Mouse (Mus musculus) gastrocnemius, postnatal 4 days (tissue): Measurements from ENCODE around the gene Fbxl16. TPM values are rescaled to one million over a fixed set of nuclear protein-coding genes. Genes with fewer than 3 reads are reported as not detected.
"Not testable (repeated sequence)": the region's sequence is repeated elsewhere in the genome, so short reads cannot be mapped to it uniquely, and the experiment has no call there.

Source experiments
- DNase-seq, 2 experiments: peaks; one replicate each; pipeline ENCODE4 v3.0.0; 2021 to 2022; ENCODE audit warnings: low spot score in 2 of 2, mixed read lengths in 2 of 2
- total RNA-seq, 2 experiments: library from RNA; stranded (reverse); gene quantifications; 2 replicates each; pipeline ENCODE4 v1.2.3; 2021

Gene Fbxl16
- total RNA-seq, 2 experiments from 2014 or later, result 1.4 to 2.0 TPM

- no peak for DNase-seq
Observed at GRCm38 (mm10) chr17:25794998-25795397, 13.9 kb upstream of the Fbxl16 start.

- no peak for DNase-seq
Observed at GRCm38 (mm10) chr17:25795609-25796092, 13.2 kb upstream of the Fbxl16 start, which contains the start of gene AC134908.4. TSS of gene AC134908.4 (minus strand) at chr17:25795659.

- peak in 1 of 2 experiments; percentile 41 for DNase-seq
Observed at GRCm38 (mm10) chr17:25796211-25796771, 12.6 kb upstream of the Fbxl16 start.

- DNase-seq, result peak; percentile 84 to 90
Observed at GRCm38 (mm10) chr17:25796951-25797369, 11.9 kb upstream of the Fbxl16 start, which contains the start of gene Metrn. TSS of gene Metrn (minus strand) at chr17:25797136.

- no peak for DNase-seq
Observed at GRCm38 (mm10) chr17:25801029-25801428, 7.9 kb upstream of the Fbxl16 start.

- no peak for DNase-seq
Observed at GRCm38 (mm10) chr17:25802825-25803517, 5.9 kb upstream of the Fbxl16 start.

- no peak for DNase-seq
Observed at GRCm38 (mm10) chr17:25806507-25806906, 2.4 kb upstream of the Fbxl16 start.

- not testable (repeated sequence) for DNase-seq
Observed at GRCm38 (mm10) chr17:25807452-25807851, 1.4 kb upstream of the Fbxl16 start.

- DNase-seq, result no peak
Observed at GRCm38 (mm10) chr17:25808028-25808427, 857 bp upstream of the Fbxl16 start.

- no peak for DNase-seq
Observed at GRCm38 (mm10) chr17:25809606-25810340, 888 bp downstream of the Fbxl16 start.

- DNase-seq, result no peak
Observed at GRCm38 (mm10) chr17:25810890-25811289, 2.0 kb downstream of the Fbxl16 start.

GRCm38 (mm10) chr17:25813471-25813870, 4.6 kb downstream of the Fbxl16 start:
- peak; percentile 81 to 90 for DNase-seq

- no peak for DNase-seq
Observed at GRCm38 (mm10) chr17:25817662-25818061, 8.8 kb downstream of the Fbxl16 start.

- no peak for DNase-seq
Observed at GRCm38 (mm10) chr17:25818851-25819780, 10.2 kb downstream of the Fbxl16 start.

- peak in 1 of 2 experiments; percentile 65 for DNase-seq
Observed at GRCm38 (mm10) chr17:25823452-25823851, 14.6 kb downstream of the Fbxl16 start, which contains the start of gene Wdr24. TSS of gene Wdr24 (plus strand) at chr17:25823627.

- DNase-seq, result no peak
Observed at GRCm38 (mm10) chr17:25824362-25825142, 15.7 kb downstream of the Fbxl16 start.

GRCm38 (mm10) chr17:25825311-25825710, 16.4 kb downstream of the Fbxl16 start:
- no peak for DNase-seq

GRCm38 (mm10) chr17:25825984-25826570, 17.2 kb downstream of the Fbxl16 start:
- DNase-seq, result no peak

GRCm38 (mm10) chr17:25827011-25827410, 18.1 kb downstream of the Fbxl16 start:
- DNase-seq, result no peak
